Mouse (Mus musculus) stomach, embryonic 16.5 days (tissue): Measurements from ENCODE around the gene Idua. TPM values are rescaled to one million over a fixed set of nuclear protein-coding genes. Genes with fewer than 3 reads are reported as not detected.
"Not testable (repeated sequence)": the region's sequence is repeated elsewhere in the genome, so short reads cannot be mapped to it uniquely, and the experiment has no call there.

Experiments used
- ATAC-seq: fragments of 200-750 bp; cut with Nextera tagmentation; 2 replicates; pipeline ENCODE4 v1.8.0; 2017; ENCODE audit warnings: moderate number of reproducible peaks, moderate TSS enrichment; ENCODE audit not compliant: insufficient read depth, low FRiP score
- H3K27ac ChIP-seq: fragments of 300-500 bp; sonication (generic); 2 replicates; pipeline ENCODE4 v1.5.1; 2014; ENCODE audit warnings: low read length
- H3K27me3 ChIP-seq: fragments of 300-500 bp; sonication (generic); 2 replicates; pipeline ENCODE4 v1.6.1; 2014; ENCODE audit warnings: low read length, control low read depth, mixed read lengths; ENCODE audit not compliant: control insufficient read depth, insufficient read depth
- H3K36me3 ChIP-seq: fragments of 300-500 bp; sonication (generic); 2 replicates; pipeline ENCODE4 v1.6.1; 2014; ENCODE audit warnings: low read length; ENCODE audit not compliant: control insufficient read depth, insufficient read depth
- H3K4me1 ChIP-seq: fragments of 300-500 bp; sonication (generic); 2 replicates; pipeline ENCODE4 v1.6.1; 2014; ENCODE audit warnings: low read length, control low read depth, mixed read lengths; ENCODE audit not compliant: control insufficient read depth, insufficient read depth
- H3K4me2 ChIP-seq: fragments of 300-500 bp; sonication (generic); 2 replicates; pipeline ENCODE4 v1.6.1; 2014; ENCODE audit warnings: low read depth, low read length, mixed read lengths
- H3K4me3 ChIP-seq: fragments of 300-500 bp; sonication (generic); replicated peaks from 2 replicates; pipeline ENCODE4 v1.5.1; 2014; ENCODE audit warnings: mild to moderate bottlenecking, low read length
- H3K9ac ChIP-seq: fragments of 300-500 bp; sonication (generic); 2 replicates; pipeline ENCODE4 v1.6.1; 2014; ENCODE audit warnings: low read length
- H3K9me3 ChIP-seq: fragments of 300-500 bp; sonication (generic); replicated peaks from 2 replicates; pipeline ENCODE4 v1.6.1; 2016; ENCODE audit warnings: low read length, control low read depth; ENCODE audit not compliant: control insufficient read depth
- WGBS: fragments of 180-500 bp; shearing (Covaris S2); extraction: QIAGEN DNeasy Blood & Tissue Kit; methylation state at CpG from one replicate; pipeline ENCODE4 v1.1.7; 2014; 5-methylcytosine and 5-hydroxymethylcytosine counted together
- polyA plus RNA-seq: library from polyadenylated mRNA; unstranded; fragments of >200 nt; fragmentation: Nextera tagmentation; extraction: Ambion mirVana; gene quantifications from 2 replicates; pipeline ENCODE4 v1.2.1, GENCODE M21; 2015

The Idua gene
- polyA plus RNA-seq: 13.5 and 15.2 TPM in 2 replicates

DNA sequence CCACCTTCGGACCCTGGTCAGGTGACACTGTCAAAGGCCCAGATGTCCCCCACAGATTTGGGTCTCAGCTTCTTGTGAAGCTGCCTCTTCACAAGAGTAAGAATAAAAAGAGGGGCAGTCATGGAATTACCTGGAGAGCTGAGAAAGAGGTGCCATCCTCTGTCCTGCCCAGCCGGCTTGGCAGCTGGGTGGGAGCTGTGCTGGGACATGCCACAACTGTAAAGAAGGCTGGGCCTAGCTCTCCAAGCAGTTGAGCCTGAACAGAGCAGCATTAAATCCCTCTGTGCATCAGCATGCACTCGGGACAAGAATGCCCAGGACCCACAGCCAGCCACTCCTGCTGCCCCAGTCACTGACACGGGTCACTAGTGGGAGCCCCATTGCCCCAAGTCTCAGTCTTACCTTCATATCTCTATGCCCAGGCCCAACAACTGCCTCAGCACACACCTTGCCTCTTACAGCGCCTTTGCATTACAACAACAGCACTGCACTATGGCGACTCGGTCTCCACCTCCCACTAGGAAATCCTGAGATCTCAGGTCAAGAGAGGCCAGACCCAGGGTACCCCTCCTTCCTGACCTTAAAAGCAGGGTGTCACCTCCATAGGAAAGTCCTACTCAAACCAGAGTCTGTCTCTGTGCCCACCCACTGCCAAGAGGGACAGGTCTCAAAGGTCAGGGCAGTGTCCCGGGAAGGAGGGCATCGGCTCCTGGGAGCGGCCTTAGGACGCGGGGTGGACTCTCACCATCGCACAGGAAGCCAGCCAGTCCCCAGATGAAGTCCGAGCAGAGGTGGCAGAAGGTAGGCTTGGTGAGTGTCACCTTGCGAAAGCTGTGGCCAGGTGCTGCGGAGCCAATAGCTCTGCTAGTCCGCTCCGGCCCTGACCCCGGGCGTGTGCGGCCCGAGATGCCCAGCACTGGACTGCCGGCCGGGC lies at the start of gene Idua:
Idua (plus strand) TSS at position 634 of the 934 bp plus-strand sequence.
- Histone ChIP-seq H3K27me3 (no peaks in the 10 kb centered on the region), H3K27ac (no peak within 1 kb of the TSS), H3K4me1 (peaks cover 11% of the 10 kb centered on the region), H3K36me3 (no peaks in the 10 kb centered on the region), H3K9me3 (no peaks in the 10 kb centered on the region), H3K9ac (peak within 1 kb of the TSS; percentile 92), H3K4me2 (peak within 1 kb of the TSS; percentile 83), H3K4me3 (peak within 1 kb of the TSS; percentile 81)
- 9% methylated on average over 24 of the region's 24 CpGs for WGBS
- peak; percentile 52; the same call in 1 of the 2 replicates for ATAC-seq

DNA sequence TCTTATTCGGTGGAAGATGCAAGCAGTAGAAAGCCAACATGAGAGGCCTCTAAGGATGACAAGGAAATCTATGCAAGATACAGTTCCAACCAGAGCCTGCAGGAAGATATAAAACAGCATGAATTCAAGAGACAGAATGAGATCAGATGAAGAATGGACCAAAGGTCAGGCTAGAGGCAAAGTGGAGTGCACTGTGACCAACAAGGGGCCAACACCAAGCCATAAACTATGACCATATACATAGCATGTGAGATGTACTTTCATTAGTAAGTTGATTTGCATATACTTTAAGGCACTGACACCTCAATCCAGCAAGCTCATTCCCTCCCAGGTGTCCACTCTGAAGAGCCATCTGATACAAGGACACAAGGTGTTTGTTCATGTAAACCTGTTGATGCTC lies 49.7 kb upstream of the Idua start:
- WGBS: 84% methylated on average over 1 of the region's 1 CpGs
- no peak overlapping the region for H3K9ac ChIP-seq
- H3K36me3 ChIP-seq: peaks cover 34% of the 10 kb centered on the region
- H3K27ac ChIP-seq: no peak overlapping the region
- H3K4me3 ChIP-seq: no peak overlapping the region
- no peaks in the 10 kb centered on the region for H3K27me3 ChIP-seq
- H3K4me2 ChIP-seq: no peak overlapping the region
- H3K9me3 ChIP-seq: no peaks in the 10 kb centered on the region
- no peaks in the 10 kb centered on the region for H3K4me1 ChIP-seq
- ATAC-seq: no peak

DNA sequence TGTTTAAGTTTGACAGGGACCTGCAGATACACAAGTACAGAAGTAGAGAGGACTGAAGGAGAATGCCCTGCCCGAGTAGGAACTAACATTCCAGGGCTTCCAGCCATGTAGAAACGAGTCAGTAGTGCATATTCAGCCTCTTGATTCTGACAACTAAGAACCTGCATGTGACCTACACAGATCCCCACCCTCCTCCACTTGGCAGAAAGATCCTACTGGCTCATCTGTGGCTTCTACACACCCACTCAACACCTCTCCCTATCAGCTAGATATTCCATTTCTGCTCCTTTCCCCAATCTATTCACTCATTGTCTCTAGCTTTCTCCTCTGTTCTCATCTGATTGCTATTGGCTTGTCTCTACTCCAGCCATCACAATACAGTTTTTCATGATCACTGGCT lies 38.3 kb upstream of the Idua start:
- peaks cover 20% of the 10 kb centered on the region for H3K36me3 ChIP-seq

DNA sequence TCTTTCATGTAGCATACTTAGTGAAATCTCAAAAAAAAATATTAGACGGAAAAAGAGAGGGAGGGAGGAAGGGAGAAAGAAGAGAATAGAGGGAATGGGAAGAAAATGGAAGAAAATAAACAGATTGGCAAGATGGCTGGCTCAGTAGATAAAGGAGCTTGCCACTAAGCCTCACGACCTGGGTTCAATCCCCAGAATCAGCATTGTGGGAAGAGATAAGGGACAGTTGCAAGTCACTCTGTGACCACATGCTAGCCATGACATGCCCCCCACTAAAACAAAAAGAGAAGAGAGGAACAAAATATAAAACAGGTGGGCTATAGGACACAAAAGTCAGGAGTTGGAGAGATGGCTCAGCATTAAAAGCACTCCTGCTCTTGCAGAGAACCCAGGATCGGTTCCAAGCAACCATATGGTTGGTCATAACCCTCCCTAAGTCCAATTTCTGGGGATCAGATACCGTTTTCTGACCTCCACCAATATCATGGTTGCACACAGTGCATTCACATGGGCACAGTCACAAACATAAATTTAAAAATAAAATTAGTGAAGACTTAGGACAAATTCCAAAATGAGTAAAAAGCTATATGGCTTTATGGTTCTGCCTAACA lies 34.0 kb upstream of the Idua start:
- Histone ChIP-seq H3K27me3 (no peaks in the 10 kb centered on the region), H3K36me3 (peaks cover 20% of the 10 kb centered on the region), H3K4me2 (no peak overlapping the region), H3K9ac (no peak overlapping the region), H3K4me1 (peaks cover 14% of the 10 kb centered on the region), H3K27ac (no peak overlapping the region), H3K9me3 (no peaks in the 10 kb centered on the region), H3K4me3 (no peak overlapping the region)
- no peak for ATAC-seq
- 79% methylated on average over 4 of the region's 4 CpGs for WGBS

More for the DNA sequence above, 38.3 kb upstream of the Idua start:
- Histone ChIP-seq H3K4me1 (no peaks in the 10 kb centered on the region), H3K27me3 (no peaks in the 10 kb centered on the region), H3K9ac (no peak overlapping the region), H3K4me2 (no peak overlapping the region), H3K9me3 (no peaks in the 10 kb centered on the region), H3K27ac (no peak overlapping the region), H3K4me3 (no peak overlapping the region)
- no peak for ATAC-seq
- 74% methylated on average over 2 of the region's 2 CpGs for WGBS

DNA sequence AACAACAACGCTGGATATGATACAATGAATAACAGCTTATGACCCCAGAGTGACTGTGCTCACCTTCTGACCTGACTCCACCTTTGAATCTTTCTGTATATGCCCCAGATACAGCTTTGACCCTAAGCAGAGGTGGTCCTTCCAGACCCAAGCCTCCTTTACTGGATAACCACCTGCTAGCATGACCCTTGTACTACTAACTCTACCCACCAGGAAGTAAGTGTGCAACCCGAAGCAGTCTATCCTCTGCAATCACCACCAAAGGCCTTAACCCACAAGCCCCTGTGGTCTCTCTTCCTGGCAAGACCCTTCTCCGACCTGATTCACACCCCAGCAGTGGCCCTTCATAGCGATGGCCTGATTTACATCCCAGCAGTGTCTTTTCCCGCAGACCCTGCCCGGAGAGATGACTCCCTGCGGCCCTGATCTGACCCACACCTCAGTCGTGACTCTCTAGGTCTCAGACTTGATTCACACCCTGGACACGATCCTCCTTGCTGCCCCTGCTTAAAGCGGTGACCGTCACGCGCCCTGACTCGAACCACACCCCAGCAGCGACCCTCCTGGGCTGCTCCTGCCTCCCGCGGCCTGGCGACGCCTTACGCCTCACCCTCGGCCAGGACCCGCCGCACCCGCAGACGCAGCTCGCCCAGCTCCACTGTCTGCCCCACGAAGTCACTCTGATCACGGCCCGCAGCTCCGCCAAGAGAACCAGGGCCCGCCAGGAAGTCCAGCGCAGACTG lies 31.1 kb upstream of the Idua start:
- H3K9ac ChIP-seq: peak overlapping the region; percentile 90
- peak; percentile 79 for ATAC-seq
- 2% methylated on average over 32 of the region's 32 CpGs for WGBS
- peaks cover 14% of the 10 kb centered on the region for H3K4me1 ChIP-seq
- peaks cover 6% of the 10 kb centered on the region for H3K36me3 ChIP-seq
- H3K4me2 ChIP-seq: peak overlapping the region; percentile 88
- H3K9me3 ChIP-seq: no peaks in the 10 kb centered on the region
- peak overlapping the region; percentile 85 for H3K27ac ChIP-seq
- no peaks in the 10 kb centered on the region for H3K27me3 ChIP-seq
- H3K4me3 ChIP-seq: peak overlapping the region; percentile 92

DNA sequence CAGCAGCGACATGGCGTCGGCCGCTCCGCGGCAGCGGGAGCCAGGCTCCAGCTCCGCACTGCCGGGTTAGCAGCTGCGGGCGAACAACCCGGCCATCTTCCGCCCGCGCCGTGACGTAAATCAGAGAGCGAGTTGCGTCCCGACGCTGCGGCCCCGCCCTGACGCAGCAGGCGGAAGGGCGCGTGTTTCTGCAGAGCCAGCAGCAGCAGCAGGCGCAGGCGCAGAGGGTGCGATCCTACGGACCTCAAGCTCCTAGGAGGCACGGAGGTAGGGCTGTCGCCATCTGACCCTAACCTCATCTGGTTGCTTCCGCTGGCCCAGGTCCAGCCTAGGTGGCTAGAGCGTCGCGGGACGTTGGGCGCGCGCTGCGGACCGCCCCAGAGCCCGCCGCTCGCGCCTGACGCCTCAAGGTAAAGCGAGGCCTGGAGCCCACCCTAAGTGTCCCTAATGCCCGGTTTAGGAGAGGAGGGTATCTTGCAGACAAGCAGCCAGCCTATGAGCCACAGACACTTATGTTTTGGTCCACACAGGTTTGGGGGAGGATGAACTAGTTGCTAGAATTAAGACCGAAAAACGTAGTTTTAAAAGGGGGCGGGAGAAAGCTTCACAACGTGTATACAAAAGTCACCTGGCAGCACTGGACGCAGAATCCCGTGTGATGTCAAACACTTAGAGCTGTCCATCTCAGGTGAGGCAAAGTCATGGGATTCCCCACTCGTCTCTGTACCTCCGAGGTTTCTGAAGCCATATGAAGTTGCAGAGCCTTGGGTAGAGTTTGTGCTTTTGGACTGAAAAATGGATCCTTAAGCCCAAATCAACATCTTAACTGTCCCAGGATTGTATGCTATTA lies 30.3 kb upstream of the Idua start, which contains the start of the genes Gak and Tmem175:
Gak (minus strand) TSS at position 122 of the 850 bp plus-strand sequence.
Tmem175 (plus strand) TSS at position 137 of the 850 bp plus-strand sequence.
- Histone ChIP-seq H3K4me3 (peak within 1 kb of the TSS; percentile 92), H3K27me3 (no peaks in the 10 kb centered on the region), H3K9ac (peak within 1 kb of the TSS; percentile 90), H3K9me3 (no peaks in the 10 kb centered on the region), H3K27ac (peak within 1 kb of the TSS; percentile 85), H3K4me1 (peaks cover 14% of the 10 kb centered on the region), H3K36me3 (no peaks in the 10 kb centered on the region), H3K4me2 (peak within 1 kb of the TSS; percentile 88)
- peak; percentile 96 for ATAC-seq
- WGBS: under 1% methylated on average over 58 of the region's 58 CpGs

DNA sequence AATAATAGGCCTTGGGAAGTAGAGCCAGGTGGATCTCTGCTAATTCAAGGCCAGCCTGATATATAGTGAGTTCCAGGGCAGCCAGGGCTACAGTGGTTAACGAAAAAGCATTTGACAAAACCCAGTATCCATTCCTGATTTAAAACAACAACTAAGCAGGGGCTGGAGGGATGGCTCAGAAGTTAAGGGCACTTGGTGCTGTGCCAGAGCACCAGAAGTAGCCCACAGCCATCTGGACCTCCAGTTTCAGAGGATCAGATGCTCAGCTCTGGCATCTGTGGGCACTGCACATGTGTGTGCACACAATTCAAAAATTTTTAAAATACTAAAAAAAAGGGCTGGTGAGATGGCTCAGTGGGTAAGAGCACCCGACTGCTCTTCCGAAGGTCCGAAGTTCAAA lies 26.5 kb upstream of the Idua start:
- H3K4me3 ChIP-seq: no peak overlapping the region
- 80% methylated on average over 4 of the region's 4 CpGs for WGBS

DNA sequence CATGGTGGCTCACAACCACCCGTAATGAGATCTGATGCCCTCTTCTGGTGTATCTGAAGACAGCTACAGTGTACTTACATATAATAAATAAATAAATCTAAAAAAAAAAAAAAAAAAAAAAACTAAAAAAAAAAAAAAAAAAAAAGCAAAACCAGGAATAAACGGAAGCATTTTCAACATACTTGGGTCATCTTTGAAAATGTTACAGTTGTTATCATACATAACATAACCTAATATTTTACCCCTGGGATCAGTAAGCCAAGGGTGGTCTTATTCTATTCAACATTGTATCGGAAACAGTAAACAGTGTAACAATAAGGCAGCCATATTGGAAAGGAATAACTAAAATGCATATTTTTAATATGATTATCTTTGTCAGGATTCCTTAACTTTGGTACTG lies 26.0 kb upstream of the Idua start:
- H3K27ac ChIP-seq, H3K4me2 ChIP-seq, H3K4me1 ChIP-seq, ATAC-seq, H3K36me3 ChIP-seq, H3K9me3 ChIP-seq, H3K4me3 ChIP-seq, H3K9ac ChIP-seq, H3K27me3 ChIP-seq: not testable (repeated sequence)
- WGBS: 94% methylated on average over 2 of the region's 3 CpGs

More for the DNA sequence above, 26.5 kb upstream of the Idua start:
- peaks cover 7% of the 10 kb centered on the region for H3K4me1 ChIP-seq
- H3K9ac ChIP-seq: no peak overlapping the region
- no peaks in the 10 kb centered on the region for H3K36me3 ChIP-seq
- no peaks in the 10 kb centered on the region for H3K27me3 ChIP-seq
- H3K9me3 ChIP-seq: no peaks in the 10 kb centered on the region
- no peak for ATAC-seq
- H3K27ac ChIP-seq: no peak overlapping the region
- H3K4me2 ChIP-seq: no peak overlapping the region
